Mouse (Mus musculus): ENCODE measurements at regions not wholly inside any gene's neighbourhood (a gene's known extent, or its start where the extent isn't known, plus 50 kb on each side); places are given as distances from the start of the nearest gene placed in this dataset.

DNA sequence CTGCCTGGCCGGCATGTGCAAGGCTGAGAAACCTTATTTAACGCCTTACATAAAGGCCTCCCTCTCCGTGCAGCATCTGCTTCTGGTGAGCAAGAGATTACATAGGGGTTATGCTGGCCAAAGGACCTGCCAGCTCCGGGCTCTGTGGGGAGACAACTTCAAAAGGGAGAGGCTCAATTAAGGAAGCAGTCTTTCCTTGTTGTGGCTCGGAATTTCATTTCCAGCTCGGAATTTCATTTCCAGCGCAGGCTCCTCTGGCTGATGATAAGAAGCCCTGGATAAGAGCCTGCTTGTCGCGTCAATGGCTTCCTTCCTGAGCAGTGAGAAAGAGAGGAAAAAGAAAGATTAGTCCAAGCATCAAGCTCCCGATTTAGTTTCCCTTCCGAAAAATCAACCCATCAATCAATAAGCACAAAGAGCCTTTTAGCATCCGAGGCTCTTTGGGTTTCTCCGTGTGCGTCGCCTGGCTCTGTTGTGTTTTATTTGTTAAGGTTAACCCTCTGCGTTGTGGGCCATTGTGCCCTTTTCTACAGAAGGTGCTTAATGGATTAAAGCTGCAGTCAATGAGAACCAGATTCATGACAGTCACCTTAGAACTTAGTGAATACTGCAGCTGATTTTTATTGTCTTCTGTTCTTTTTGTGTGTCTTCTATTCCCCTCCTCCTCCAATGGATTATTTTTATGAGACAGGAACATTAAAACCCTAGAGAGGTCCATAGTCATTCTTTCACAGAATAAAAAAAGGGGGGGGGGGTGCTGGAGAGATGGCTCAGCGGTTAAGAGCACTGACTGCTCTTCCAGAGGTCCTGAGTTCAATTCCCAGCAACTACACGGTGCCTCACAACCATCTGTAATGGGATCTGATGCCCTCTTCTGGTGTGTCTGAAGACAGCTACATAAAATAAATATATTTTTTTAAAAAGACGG, 218.3 kb downstream of the Myo1b start:
- no peak for DNase-seq (ENCODE audit: low read depth, low spot score)

DNA sequence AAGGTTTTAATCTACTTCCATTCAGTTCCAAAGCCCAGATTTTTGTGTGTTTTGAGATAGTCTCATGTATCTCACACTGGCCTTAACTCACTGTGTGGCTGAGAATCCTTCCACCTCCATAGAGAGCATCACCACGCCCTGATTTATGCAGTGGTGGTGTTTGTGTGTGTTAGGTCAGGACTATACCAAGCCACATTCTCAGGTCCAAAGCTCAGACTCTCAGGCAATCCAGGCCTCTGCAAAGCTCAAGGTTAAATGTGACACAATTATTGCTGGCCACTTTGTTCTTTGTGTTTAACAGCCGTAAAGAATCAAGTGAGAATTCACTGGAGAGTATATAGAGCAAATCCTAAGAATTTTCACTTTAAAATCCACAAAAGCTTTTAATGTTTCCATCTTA, 218.2 kb upstream of the Nabp1 start:
- no peak for DNase-seq (ENCODE audit: low read depth, low spot score)

DNA sequence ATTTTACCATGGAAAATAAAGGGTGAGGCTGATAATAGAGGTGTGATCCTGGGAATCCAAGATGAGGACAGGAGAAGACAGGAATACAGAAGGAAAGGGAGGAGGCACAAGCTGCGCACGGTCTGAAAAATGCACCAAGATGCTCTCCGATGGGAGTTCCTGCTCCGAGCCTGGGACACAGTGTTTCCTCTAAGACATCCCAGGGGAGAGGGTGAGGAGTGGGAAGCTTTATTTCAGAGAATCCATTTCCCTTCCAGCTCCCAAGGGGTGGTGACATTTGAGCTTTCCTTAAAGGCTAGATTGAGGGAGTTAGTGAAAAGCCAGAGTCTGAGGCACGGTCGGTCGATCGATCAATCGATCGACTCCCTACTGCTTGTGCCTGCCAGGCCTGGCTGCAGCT, 212.7 kb upstream of the Nabp1 start:
- no peak for DNase-seq (ENCODE audit: low read depth, low spot score)

DNA sequence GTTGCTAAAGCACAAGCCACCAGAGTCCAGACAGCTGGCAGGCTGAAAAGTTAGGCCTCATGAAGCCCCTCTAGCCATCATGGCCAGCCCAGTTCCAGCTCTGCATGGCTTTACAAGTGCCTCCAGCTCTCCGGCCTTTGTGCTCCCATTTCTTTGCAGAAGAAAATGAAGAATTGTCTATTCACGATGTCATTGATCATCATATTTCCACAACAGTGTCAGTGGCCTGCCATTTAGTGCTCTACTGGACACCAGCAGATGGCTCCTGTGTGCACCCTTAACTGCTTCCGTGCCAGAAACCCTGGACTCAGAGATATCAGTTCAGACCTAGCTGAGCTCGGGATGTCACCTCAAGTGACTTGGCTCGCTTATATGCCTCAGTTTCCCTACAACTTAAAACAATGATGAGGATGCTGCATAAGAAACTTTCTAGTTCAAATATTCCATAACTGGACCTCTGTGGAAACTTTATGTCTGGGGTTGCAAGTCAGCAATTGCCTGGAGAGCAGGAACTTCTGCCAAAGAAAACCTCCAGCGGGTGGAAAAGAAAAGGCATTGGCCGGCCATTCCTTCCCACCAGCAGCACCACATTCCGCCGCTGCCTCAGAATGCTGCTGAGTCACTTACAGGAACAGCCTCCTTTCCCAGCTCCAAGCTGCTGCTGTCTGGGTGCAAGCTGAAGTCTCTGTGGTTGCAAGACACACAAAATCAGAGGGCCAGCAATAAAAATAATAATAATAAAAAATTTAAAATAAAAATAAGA, 211.4 kb upstream of the Nabp1 start:
- no peak for DNase-seq (ENCODE audit: low read depth, low spot score)

- no peak for DNase-seq (ENCODE audit: low read depth, low spot score)
Measured at GRCm38 (mm10) chr1:51688946-51689345, 210.7 kb upstream of the Nabp1 start.

DNA sequence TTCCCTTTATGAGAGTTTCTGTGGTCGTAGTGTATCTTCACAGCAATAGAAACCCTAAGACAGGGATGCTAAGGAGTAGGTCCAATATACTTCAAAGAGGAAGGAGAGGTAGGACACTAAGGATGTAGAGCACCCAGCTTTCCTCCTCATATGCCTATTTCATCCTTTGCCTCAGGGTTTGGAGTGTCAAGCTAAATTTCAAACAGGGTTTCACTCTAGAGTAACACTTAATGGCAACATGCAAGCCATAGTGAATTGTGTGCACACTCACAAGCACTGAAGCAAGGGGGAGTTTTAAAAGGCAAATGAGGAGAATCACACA, 210.0 kb upstream of the Nabp1 start:
- no peak for DNase-seq (ENCODE audit: low read depth, low spot score)

DNA sequence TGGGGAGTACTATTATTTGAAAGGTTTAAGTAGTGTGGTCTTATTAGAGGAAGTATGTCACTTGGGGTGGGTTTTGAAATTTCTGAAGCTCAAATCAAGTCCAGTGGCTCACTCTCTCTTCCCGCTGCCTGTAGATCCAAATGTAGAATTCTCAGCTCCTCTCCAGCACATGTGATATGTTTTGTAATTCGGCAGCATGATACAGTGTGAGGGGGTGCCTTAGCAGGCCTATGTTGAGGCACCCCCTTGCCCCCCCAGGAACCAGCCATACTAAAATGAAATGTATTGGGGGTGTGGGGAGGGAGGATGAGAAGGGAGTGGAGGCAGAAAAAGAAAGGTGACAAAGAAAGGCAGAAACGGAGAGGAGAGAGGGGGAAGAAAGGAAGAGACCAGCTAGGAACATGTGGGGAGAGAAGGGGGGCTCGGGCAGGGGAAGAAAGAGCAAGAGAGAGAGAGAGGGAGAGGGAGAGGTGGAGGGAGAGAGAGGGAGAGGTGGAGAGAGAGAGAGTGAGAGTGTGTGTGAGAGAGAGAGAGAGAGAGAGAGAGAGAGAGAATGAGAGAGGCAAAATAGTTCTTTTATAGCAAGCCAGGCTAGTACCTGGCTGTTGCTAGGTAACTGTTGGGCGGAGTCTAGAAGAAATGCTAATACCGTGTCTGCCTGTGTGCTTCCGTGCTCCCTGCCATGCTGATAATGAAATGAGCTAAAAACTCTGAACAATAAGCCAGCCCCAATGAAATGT, 209.4 kb upstream of the Nabp1 start:
- peak; percentile 11 for DNase-seq (ENCODE audit: low read depth, low spot score)

GRCm38 (mm10) chr1:51686759-51687158, 208.5 kb upstream of the Nabp1 start:
- no peak for DNase-seq (ENCODE audit: low read depth, low spot score)

- DNase-seq (ENCODE audit: low read depth, low spot score), result no peak
Measured at GRCm38 (mm10) chr1:51682273-51682672, 204.0 kb upstream of the Nabp1 start.

- no peak for DNase-seq (ENCODE audit: low read depth, low spot score)
Measured at GRCm38 (mm10) chr1:51681872-51682271, 203.6 kb upstream of the Nabp1 start.

DNA sequence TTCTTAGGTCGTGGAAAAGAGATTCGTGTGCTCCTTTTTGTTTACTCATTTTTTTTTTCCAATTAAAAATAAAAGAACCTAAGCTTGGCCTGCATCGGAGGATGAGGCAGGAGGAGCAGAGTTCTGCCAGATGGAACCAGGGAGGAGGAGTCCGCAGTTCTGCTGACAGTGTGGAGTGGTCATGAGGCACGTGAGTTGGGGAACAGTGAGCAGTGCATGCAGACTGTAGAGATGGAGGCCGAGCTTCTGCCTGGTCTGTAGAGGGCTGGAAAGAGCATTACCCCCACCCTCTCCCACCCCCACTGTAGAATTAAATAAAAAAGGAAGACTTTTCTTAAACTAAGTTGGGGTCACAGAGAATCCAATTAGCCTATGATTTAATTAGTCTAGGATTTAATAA, 202.5 kb upstream of the Nabp1 start:
- DNase-seq (ENCODE audit: low read depth, low spot score), result no peak

DNA sequence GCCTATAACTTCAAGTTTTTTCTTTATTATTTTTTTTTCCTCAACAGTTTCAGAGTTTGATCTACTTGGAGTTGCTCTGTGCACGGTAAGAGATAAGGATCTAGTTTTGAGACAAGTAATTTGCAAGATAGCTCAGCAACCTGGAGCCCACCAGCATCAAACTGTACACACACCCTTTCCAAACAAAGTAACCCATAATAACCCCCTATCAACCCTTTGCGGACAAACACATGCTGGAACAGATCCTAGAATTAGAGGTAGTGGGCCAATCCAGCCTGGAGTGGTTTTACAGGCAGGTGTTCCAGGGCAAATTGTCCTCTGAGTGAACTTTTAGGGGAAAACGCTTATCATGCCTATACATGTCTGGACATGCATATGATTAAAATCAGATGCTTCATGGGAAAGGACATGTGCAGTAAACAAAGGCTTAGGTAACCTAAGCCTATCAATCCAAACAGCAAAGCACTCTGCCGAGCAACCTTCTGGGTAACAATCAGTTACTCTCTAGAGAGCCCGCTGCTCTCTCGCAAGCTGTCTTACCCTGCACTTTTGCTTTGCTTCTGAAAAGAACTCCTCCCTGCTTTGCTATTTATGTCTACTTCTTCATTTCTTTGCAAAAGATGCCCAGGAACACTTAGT, 200.2 kb upstream of the Nabp1 start:
- DNase-seq (ENCODE audit: low read depth, low spot score), result no peak

DNA sequence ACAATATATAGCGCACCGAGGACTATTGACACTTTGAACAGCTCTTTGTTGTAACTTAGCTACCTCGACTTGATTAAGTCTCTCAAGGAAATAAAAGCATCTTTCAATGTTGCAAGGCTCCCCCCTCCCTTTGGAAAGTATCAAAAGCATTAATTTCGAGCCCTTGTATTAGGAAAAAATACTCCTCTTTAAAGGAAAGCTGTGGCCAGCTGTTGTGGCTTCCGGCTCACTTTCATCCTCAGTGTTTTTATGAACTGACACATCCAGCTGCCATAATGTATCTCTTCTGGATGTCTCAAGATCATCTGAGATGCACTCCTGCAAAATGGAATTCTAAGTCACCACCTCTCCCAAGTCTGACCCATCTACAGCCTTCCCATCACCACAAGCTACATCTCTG, 199.6 kb upstream of the Nabp1 start:
- DNase-seq (ENCODE audit: low read depth, low spot score), result no peak

DNA sequence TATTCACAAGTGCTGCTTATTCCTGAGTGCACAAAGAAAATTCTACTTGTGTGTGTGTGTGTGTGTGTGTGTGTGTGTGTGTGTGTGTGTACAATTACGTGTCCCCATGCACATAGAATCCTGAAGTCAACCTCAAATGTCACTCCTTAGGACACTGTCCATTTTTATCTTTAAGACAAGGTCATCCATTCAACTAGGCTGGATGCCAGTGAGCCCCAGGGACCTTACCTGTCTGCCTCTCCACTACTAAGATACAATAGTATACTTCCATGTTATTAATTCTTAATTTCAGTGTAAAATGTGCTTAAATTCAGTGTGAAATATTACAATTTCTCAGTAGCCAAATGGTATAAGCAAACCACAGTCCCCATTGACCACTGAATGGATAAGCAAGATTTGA, 193.5 kb upstream of the Nabp1 start:
- DNase-seq (ENCODE audit: low read depth, low spot score), result no peak

DNA sequence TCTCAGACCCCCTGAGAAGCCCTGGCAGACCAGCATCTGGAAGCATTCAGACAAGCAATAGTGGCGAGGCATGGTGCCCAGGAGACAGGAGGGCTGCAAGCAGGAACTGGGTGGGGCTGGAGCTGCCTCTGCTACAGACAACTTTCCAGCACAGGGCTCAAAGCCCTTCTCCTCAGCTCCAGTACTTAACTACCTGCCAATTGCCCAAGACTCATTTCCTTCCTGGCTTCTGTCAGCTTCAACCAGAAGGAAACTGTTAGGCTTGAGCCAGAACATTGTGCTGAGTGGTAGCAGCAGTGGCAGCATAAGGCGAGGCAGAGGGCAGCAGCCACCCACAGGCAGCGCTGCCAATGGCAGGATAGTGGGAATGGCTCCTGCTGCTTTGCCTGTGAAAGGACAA, 193.1 kb upstream of the Nabp1 start:
- DNase-seq (ENCODE audit: low read depth, low spot score), result no peak

DNA sequence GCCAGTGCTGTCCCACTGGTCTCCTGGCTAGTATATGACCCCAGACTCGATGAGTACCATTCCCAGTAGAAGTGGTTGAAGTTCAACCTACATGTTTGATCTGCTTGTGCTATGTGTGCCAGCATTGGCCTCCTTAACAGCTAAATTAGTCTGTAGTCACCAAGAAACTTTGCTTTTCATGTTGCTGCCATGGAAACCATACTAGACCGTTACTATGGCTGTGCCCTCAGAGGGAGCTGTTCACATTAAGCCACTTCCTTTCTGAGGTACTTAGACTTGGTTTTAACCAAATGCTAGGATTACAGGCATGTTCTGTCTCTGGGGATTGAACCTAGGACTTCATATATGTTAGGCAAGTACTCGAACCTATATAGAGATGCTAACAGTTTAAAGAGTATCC, 191.8 kb upstream of the Nabp1 start:
- no peak for DNase-seq (ENCODE audit: low read depth, low spot score)

DNA sequence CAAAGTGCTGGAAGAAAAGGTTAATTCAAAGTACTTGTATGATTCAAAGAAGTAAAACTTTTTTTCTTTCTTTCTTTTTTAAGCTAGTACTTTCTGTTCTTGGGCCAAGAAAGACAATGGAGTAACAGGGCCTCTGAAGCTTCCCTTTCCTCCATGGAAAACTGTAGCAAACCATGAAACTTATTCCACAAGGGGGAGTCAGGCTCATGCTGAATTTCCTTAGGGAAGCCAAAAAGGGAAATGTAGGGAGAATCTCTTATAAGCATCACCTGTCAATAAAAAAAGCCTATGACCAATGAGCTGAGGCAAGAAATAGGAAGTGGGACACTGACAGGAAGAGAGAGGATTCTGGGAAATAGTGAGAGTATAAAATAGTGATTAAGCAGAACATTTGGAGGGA, 190.7 kb upstream of the Nabp1 start:
- no peak for DNase-seq (ENCODE audit: low read depth, low spot score)

DNA sequence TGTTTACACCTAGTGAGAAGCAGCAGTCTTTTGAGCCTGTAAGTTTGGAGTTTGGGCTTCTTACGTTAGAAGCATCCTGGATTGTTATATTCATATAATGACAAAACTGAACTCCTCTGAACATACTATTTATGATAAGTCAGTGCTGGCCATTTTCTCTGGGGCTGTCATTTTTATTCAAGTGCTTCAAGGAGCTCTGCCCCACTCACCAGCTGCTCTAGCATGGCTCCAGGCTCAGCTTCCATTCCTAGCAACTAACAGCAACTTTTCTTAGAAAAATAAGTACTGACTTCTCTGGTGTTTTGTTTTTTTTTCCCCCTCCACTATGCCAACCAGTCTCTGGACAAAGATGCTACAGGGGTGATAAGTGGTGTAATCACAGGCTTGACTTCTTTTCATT, 182.3 kb upstream of the Nabp1 start:
- DNase-seq (ENCODE audit: low read depth, low spot score), result no peak

- DNase-seq (ENCODE audit: low read depth, low spot score), result no peak
Measured at GRCm38 (mm10) chr1:51657203-51657602, 179.0 kb upstream of the Nabp1 start.

DNA sequence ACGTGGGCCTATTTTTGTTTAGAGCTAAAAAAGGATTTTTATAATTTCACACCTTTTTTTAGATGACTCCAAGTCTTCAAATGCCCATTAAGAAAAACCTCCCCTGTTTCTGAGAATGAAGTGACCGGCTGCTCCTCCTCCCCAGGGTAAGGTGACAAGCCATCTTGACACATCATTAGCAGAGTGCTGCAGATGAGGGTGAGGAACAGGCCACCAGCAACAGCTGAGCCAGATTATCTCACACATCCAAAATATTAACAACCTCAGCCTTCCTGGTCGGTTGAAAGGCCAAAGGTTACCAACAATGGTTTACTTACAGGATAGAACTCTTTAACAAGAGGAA, 172.4 kb upstream of the Nabp1 start:
- no peak for DNase-seq (ENCODE audit: low read depth, low spot score)

- DNase-seq (ENCODE audit: low read depth, low spot score), result no peak
Measured at GRCm38 (mm10) chr1:51649963-51650652, 171.9 kb upstream of the Nabp1 start.

Data from WW6 (cell line).